Mouse (Mus musculus) megakaryocyte, embryonic 14.5 days (primary cell): ENCODE data around the gene Alg9. TPM values are rescaled to one million over a fixed set of nuclear protein-coding genes. Genes with fewer than 3 reads are reported as not detected.
A peak's percentile ranks its signal among the peaks of the same experiment; 100 is the strongest.

Experiments used
- H3K27me3 ChIP-seq: replicated peaks from 2 replicates; pipeline ENCODE3; 2012; ENCODE audit warnings: inconsistent platforms
- H3K36me3 ChIP-seq: replicated peaks from 2 replicates; pipeline ENCODE3; 2012; ENCODE audit warnings: low read length, inconsistent platforms, mixed read lengths
- H3K4me1 ChIP-seq: 2 replicates; pipeline ENCODE4 v1.6.1; 2012; ENCODE audit warnings: inconsistent platforms
- H3K4me3 ChIP-seq: replicated peaks from 2 replicates; pipeline ENCODE3; 2012; ENCODE audit warnings: moderate library complexity, mild to moderate bottlenecking, inconsistent platforms
- H3K9me3 ChIP-seq: 2 replicates; pipeline ENCODE4 v1.6.1; 2012; ENCODE audit warnings: inconsistent platforms
- FLI1 ChIP-seq: IDR thresholded peaks from 2 replicates; pipeline ENCODE4 v1.6.1; 2012; ENCODE audit warnings: low read length, inconsistent platforms, mixed read lengths
- GATA1 ChIP-seq: IDR thresholded peaks from 3 replicates; pipeline ENCODE4 v1.6.1; 2012; ENCODE audit warnings: mixed read lengths, low read length, inconsistent platforms, borderline replicate concordance
- polyA plus RNA-seq: library from polyadenylated mRNA; stranded (reverse); fragments of >175 nt; gene quantifications from 2 replicates; pipeline ENCODE4 v1.2.3, GENCODE M21; 2012; ENCODE audit warnings: low replicate concordance; ENCODE audit not compliant: insufficient read depth

The Alg9 gene
- polyA plus RNA-seq, 1 experiment = 9.5 TPM

GRCm38 (mm10) chr9:50847606-50848368 lies 73.0 kb downstream of the Alg9 start:
- H3K27me3 ChIP-seq = no peaks in the 10 kb centered on the region
- no peak overlapping the region for H3K4me3 ChIP-seq
- TF ChIP-seq GATA1 (no peak), FLI1 (no peak)
- peaks cover 29% of the 10 kb centered on the region for H3K36me3 ChIP-seq
- H3K9me3 ChIP-seq = no peaks in the 10 kb centered on the region
- H3K4me1 ChIP-seq = peaks cover 55% of the 10 kb centered on the region

GRCm38 (mm10) chr9:50848821-50849220 lies 74.0 kb downstream of the Alg9 start:
- TF ChIP-seq GATA1 = no peak
- no peak for TF ChIP-seq FLI1
- no peak overlapping the region for H3K4me3 ChIP-seq
- peaks cover 59% of the 10 kb centered on the region for H3K4me1 ChIP-seq
- no peaks in the 10 kb centered on the region for H3K27me3 ChIP-seq
- peaks cover 19% of the 10 kb centered on the region for H3K36me3 ChIP-seq
- no peaks in the 10 kb centered on the region for H3K9me3 ChIP-seq

GRCm38 (mm10) chr9:50849249-50849648 lies 74.4 kb downstream of the Alg9 start:
- Histone ChIP-seq H3K4me1 (peaks cover 60% of the 10 kb centered on the region), H3K9me3 (no peaks in the 10 kb centered on the region), H3K36me3 (peaks cover 14% of the 10 kb centered on the region), H3K27me3 (no peaks in the 10 kb centered on the region), H3K4me3 (peak overlapping the region; percentile 42)
- no peak for TF ChIP-seq FLI1
- TF ChIP-seq GATA1 = no peak

GRCm38 (mm10) chr9:50849755-50850154 lies 74.9 kb downstream of the Alg9 start:
- peaks cover 9% of the 10 kb centered on the region for H3K36me3 ChIP-seq
- H3K4me3 ChIP-seq = peak overlapping the region; percentile 33

GRCm38 (mm10) chr9:50850271-50850670 lies 75.5 kb downstream of the Alg9 start:
- peaks cover 69% of the 10 kb centered on the region for H3K4me1 ChIP-seq

More at GRCm38 (mm10) chr9:50849755-50850154, 74.9 kb downstream of the Alg9 start:
- Histone ChIP-seq H3K27me3 (no peaks in the 10 kb centered on the region), H3K9me3 (no peaks in the 10 kb centered on the region), H3K4me1 (peaks cover 66% of the 10 kb centered on the region)
- no peak for TF ChIP-seq GATA1
- TF ChIP-seq FLI1 = no peak

GRCm38 (mm10) chr9:50850713-50851112 lies 75.9 kb downstream of the Alg9 start:
- Histone ChIP-seq H3K36me3 (peaks cover under 1% of the 10 kb centered on the region), H3K9me3 (no peaks in the 10 kb centered on the region), H3K4me3 (peak overlapping the region; percentile 64), H3K4me1 (peaks cover 69% of the 10 kb centered on the region), H3K27me3 (no peaks in the 10 kb centered on the region)
- TF ChIP-seq GATA1 (no peak), FLI1 (no peak)

More at GRCm38 (mm10) chr9:50850271-50850670, 75.5 kb downstream of the Alg9 start:
- Histone ChIP-seq H3K4me3 (peak overlapping the region; percentile 42), H3K36me3 (peaks cover 5% of the 10 kb centered on the region), H3K27me3 (no peaks in the 10 kb centered on the region), H3K9me3 (no peaks in the 10 kb centered on the region)
- no peak for TF ChIP-seq GATA1
- TF ChIP-seq FLI1 = no peak

- Histone ChIP-seq H3K4me1 (peaks cover 83% of the 10 kb centered on the region), H3K36me3 (no peaks in the 10 kb centered on the region), H3K27me3 (no peaks in the 10 kb centered on the region), H3K4me3 (peak overlapping the region; percentile 82), H3K9me3 (no peaks in the 10 kb centered on the region)
- TF ChIP-seq FLI1 = no peak
- TF ChIP-seq GATA1 = no peak
Measured at GRCm38 (mm10) chr9:50852634-50853349, 78.0 kb downstream of the Alg9 start.

- Histone ChIP-seq H3K9me3 (no peaks in the 10 kb centered on the region), H3K27me3 (no peaks in the 10 kb centered on the region), H3K36me3 (peaks cover 7% of the 10 kb centered on the region), H3K4me1 (peaks cover 80% of the 10 kb centered on the region), H3K4me3 (peak overlapping the region; percentile 66)
- TF ChIP-seq FLI1 (no peak), GATA1 (no peak)
Measured at GRCm38 (mm10) chr9:50854376-50854775, 79.6 kb downstream of the Alg9 start.

GRCm38 (mm10) chr9:50855133-50855766 lies 80.4 kb downstream of the Alg9 start:
- Histone ChIP-seq H3K9me3 (no peaks in the 10 kb centered on the region), H3K36me3 (peaks cover 16% of the 10 kb centered on the region), H3K4me3 (no peak overlapping the region), H3K4me1 (peaks cover 74% of the 10 kb centered on the region), H3K27me3 (no peaks in the 10 kb centered on the region)
- TF ChIP-seq GATA1 = no peak
- no peak for TF ChIP-seq FLI1

- peak overlapping the region; percentile 98 for H3K4me3 ChIP-seq
- H3K9me3 ChIP-seq = no peaks in the 10 kb centered on the region
- H3K27me3 ChIP-seq = no peaks in the 10 kb centered on the region
- H3K4me1 ChIP-seq = peaks cover 74% of the 10 kb centered on the region
- H3K36me3 ChIP-seq = peaks cover 21% of the 10 kb centered on the region
- TF ChIP-seq GATA1 (no peak), FLI1 (no peak)
Measured at GRCm38 (mm10) chr9:50855780-50856179, 81.0 kb downstream of the Alg9 start.
